Mouse (Mus musculus) midbrain, embryonic 14.5 days (tissue): ENCODE results near the gene Spats2. TPM values are rescaled to one million over a fixed set of nuclear protein-coding genes. Genes with fewer than 3 reads are reported as not detected.
"Not testable (repeated sequence)": the region's sequence is repeated elsewhere in the genome, so short reads cannot be mapped to it uniquely, and the experiment has no call there.

Source experiments
- ATAC-seq: fragments of 200-750 bp; cut with Nextera tagmentation; 2 replicates; pipeline ENCODE4 v1.8.0; 2017; ENCODE audit warnings: moderate number of reproducible peaks, moderate library complexity; ENCODE audit not compliant: low FRiP score, low TSS enrichment
- DNase-seq: peaks from one replicate; pipeline ENCODE4 v3.0.0-alpha.2; 2015
- H3K27ac ChIP-seq: fragments of 300-500 bp; sonication (generic); replicated peaks from 2 replicates; pipeline ENCODE4 v1.5.1; 2014; ENCODE audit warnings: mild to moderate bottlenecking, low read depth, low read length, moderate library complexity
- H3K27me3 ChIP-seq: fragments of 300-500 bp; sonication (generic); 2 replicates; pipeline ENCODE4 v1.6.1; 2014; ENCODE audit warnings: low read length, control low read depth, mixed read lengths; ENCODE audit not compliant: control insufficient read depth, insufficient read depth
- H3K36me3 ChIP-seq: fragments of 300-500 bp; sonication (generic); 2 replicates; pipeline ENCODE4 v1.6.1; 2014; ENCODE audit warnings: low read length, control low read depth; ENCODE audit not compliant: control insufficient read depth, insufficient read depth
- H3K4me1 ChIP-seq: fragments of 300-500 bp; sonication (generic); 2 replicates; pipeline ENCODE4 v1.6.1; 2014; ENCODE audit warnings: mild to moderate bottlenecking, antibody characterized with exemption, low read length, control low read depth; ENCODE audit not compliant: control insufficient read depth, insufficient read depth
- H3K4me2 ChIP-seq: fragments of 300-500 bp; sonication (generic); 2 replicates; pipeline ENCODE4 v1.6.1; 2014; ENCODE audit warnings: mild to moderate bottlenecking, low read length, moderate library complexity
- H3K4me3 ChIP-seq: fragments of 300-500 bp; sonication (generic); replicated peaks from 2 replicates; pipeline ENCODE4 v1.5.1; 2014; ENCODE audit warnings: low read depth, low read length
- H3K9ac ChIP-seq: fragments of 300-500 bp; sonication (generic); replicated peaks from 2 replicates; pipeline ENCODE4 v1.6.1; 2014; ENCODE audit warnings: mild to moderate bottlenecking, low read length, moderate library complexity
- H3K9me3 ChIP-seq: fragments of 300-500 bp; sonication (generic); 2 replicates; pipeline ENCODE4 v1.6.1; 2016; ENCODE audit warnings: low read length, control low read depth, mixed read lengths; ENCODE audit not compliant: control insufficient read depth
- WGBS: fragments of 180-500 bp; shearing (Covaris S2); extraction: QIAGEN DNeasy Blood & Tissue Kit; methylation state at CpG from one replicate; pipeline ENCODE4 v1.1.7; 2014; 5-methylcytosine and 5-hydroxymethylcytosine counted together
- polyA plus RNA-seq: library from polyadenylated mRNA; unstranded; fragments of >200 nt; fragmentation: Nextera tagmentation; extraction: Ambion mirVana; gene quantifications from 2 replicates; pipeline ENCODE4 v1.2.1, GENCODE M21; 2014

Gene Spats2
- polyA plus RNA-seq, 1 experiment from 2014 or later: 41.6 TPM

GRCm38 (mm10) chr15:99234326-99235010 is 108.8 kb downstream of the Spats2 start:
- no peak overlapping the region for H3K4me2 ChIP-seq
- no peak overlapping the region for H3K27ac ChIP-seq
- no peaks in the 10 kb centered on the region for H3K4me1 ChIP-seq
- peaks cover 3% of the 10 kb centered on the region; the same call in 1 of the 2 replicates for H3K27me3 ChIP-seq
- DNase-seq (no peak), ATAC-seq (no peak)
- H3K9me3 ChIP-seq: no peaks in the 10 kb centered on the region
- H3K4me3 ChIP-seq: no peak overlapping the region
- H3K36me3 ChIP-seq: no peaks in the 10 kb centered on the region
- H3K9ac ChIP-seq: no peak overlapping the region
- WGBS: 57% methylated on average over 12 of the region's 12 CpGs

DNA sequence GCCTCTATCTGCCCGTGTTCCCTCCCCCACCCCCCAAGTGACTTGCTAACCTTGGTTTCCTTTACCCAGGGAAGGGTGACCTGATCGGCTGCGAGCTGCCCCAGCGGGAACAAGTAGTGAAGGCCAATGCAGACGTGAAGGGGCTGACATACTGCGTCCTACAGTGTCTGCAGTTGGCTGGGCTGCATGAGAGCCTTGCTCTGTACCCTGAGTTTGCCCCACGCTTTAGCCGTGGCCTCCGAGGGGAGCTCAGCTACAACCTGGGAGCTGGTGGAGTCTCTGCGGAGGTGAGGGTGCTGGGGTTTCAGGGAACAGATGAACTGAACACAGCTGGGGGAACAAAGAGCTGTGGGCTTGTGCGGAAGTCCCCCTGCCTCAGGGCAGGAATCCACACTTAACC is 112.3 kb downstream of the Spats2 start:
- H3K36me3 ChIP-seq: peaks cover 23% of the 10 kb centered on the region
- H3K9me3 ChIP-seq: no peaks in the 10 kb centered on the region
- DNase-seq (no peak), ATAC-seq (no peak)
- WGBS: 66% methylated on average over 11 of the region's 11 CpGs
- H3K4me2 ChIP-seq: no peak overlapping the region
- no peaks in the 10 kb centered on the region for H3K27me3 ChIP-seq
- H3K27ac ChIP-seq: no peak overlapping the region
- no peak overlapping the region for H3K9ac ChIP-seq
- no peaks in the 10 kb centered on the region for H3K4me1 ChIP-seq
- no peak overlapping the region for H3K4me3 ChIP-seq

DNA sequence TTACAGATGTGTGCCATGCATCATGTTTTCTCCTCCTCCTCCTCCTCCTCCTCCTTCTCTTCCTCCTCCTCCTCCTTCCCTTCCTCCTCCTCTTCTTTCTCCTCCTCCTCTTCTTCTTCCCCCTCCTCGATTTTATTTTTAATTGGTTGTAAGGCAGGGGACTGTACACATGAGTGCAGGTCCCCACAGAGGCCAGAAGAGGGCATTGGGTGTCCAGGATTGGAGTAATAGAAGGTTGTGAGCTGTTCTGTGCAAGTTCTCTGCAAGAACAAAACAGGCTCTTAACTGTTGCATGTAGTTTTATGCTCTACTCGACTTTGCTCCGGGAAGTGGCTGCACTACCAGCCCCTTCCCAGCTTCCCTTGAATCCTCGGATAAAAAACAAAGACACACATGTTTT is 114.4 kb downstream of the Spats2 start:
- no peak overlapping the region for H3K4me2 ChIP-seq
- peaks cover 44% of the 10 kb centered on the region for H3K36me3 ChIP-seq
- H3K27me3 ChIP-seq: no peaks in the 10 kb centered on the region
- no peak overlapping the region for H3K9ac ChIP-seq
- ATAC-seq (no peak), DNase-seq (no peak)
- no peak overlapping the region for H3K27ac ChIP-seq
- no peaks in the 10 kb centered on the region for H3K4me1 ChIP-seq
- no peak overlapping the region for H3K4me3 ChIP-seq
- no peaks in the 10 kb centered on the region for H3K9me3 ChIP-seq
- WGBS: 84% methylated on average over 4 of the region's 4 CpGs

DNA sequence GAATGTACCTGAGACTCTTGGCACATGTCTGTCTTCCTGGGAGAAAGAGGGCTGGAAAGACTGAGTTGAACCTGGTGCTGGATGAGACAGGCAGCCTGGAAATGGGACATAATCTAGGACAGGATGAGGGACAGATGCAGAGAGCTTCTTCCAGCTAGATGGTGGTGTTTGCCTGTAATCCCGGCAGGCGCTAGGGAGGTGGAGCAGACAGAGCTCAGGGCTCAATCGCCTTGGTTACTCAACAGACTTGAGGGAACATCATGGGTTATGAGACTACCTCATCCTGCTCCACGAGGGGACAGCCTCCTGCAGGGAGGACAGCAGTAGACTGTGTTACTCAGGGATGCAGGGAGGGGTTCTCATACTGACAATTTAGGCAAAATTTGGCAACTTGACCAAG is 115.5 kb downstream of the Spats2 start:
- H3K4me1 ChIP-seq: no peaks in the 10 kb centered on the region
- no peak overlapping the region for H3K9ac ChIP-seq
- H3K4me2 ChIP-seq: no peak overlapping the region
- H3K27ac ChIP-seq: no peak overlapping the region
- no peaks in the 10 kb centered on the region for H3K27me3 ChIP-seq
- ATAC-seq (no peak), DNase-seq (no peak)
- H3K36me3 ChIP-seq: peaks cover 55% of the 10 kb centered on the region
- H3K9me3 ChIP-seq: no peaks in the 10 kb centered on the region
- WGBS: 59% methylated on average over 4 of the region's 4 CpGs
- H3K4me3 ChIP-seq: no peak overlapping the region

DNA sequence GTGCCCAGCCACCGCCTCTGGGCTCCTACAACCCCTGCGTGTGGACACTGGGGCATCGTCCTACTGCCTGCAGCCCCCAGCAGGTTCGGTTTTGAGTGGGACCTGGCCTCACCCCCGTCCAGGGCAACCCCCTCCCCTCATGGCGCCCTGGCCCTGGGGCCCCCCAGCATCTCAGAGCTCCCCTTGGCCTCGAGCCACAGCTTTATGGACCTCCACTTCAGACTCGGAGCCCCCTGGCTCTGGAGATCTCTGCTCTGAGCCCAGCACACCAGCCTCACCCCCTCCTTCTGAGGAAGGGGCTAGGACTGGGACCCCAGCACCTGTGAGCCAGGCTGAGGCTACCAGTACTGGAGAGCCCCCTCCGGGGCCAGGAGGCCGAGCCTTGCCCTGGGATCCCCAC is 116.3 kb downstream of the Spats2 start:
- Histone ChIP-seq H3K4me3 (no peak overlapping the region), H3K27me3 (no peaks in the 10 kb centered on the region), H3K27ac (no peak overlapping the region), H3K9ac (no peak overlapping the region), H3K9me3 (no peaks in the 10 kb centered on the region), H3K4me2 (no peak overlapping the region), H3K4me1 (no peaks in the 10 kb centered on the region), H3K36me3 (peaks cover 63% of the 10 kb centered on the region)
- ATAC-seq: no peak
- DNase-seq: no peak
- 92% methylated on average over 10 of the region's 10 CpGs for WGBS

- not testable (repeated sequence) for H3K9ac ChIP-seq, H3K4me1 ChIP-seq, H3K4me2 ChIP-seq, DNase-seq, H3K27me3 ChIP-seq, ATAC-seq, H3K27ac ChIP-seq, H3K4me3 ChIP-seq, H3K9me3 ChIP-seq
- H3K36me3 ChIP-seq: peaks cover 76% of the 10 kb centered on the region
- 95% methylated on average over 6 of the region's 6 CpGs for WGBS
Measured at GRCm38 (mm10) chr15:99246736-99247135, 121.0 kb downstream of the Spats2 start.

- Histone ChIP-seq H3K36me3 (peaks cover 56% of the 10 kb centered on the region), H3K4me1 (peaks cover 7% of the 10 kb centered on the region)
- 91% methylated on average over 9 of the region's 9 CpGs for WGBS
Measured at GRCm38 (mm10) chr15:99248972-99249371, 123.3 kb downstream of the Spats2 start.

DNA sequence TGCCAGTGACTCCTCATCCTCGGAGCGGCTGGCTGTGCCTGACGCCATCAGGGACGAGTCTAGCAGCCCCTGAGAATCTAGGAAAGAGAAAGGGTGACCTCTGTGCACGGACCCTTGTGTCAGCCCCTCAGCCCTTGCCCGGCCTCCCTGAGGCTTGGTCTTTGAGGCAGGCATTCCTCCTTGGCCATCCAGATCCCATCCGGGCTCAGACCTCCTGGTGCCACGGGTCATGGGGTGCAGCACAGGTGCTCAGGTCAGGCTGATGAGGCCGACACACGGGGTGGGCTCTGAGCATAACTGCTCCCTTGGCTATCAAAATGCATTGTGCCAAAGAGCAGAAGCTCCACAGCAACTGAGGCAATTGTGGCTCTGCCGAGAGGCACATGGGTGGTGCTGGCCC is 124.2 kb downstream of the Spats2 start:
- ATAC-seq: no peak
- H3K4me2 ChIP-seq: no peak overlapping the region

More at GRCm38 (mm10) chr15:99248972-99249371, 123.3 kb downstream of the Spats2 start:
- Histone ChIP-seq H3K27me3 (no peaks in the 10 kb centered on the region), H3K9ac (no peak overlapping the region), H3K4me2 (no peak overlapping the region), H3K27ac (no peak overlapping the region), H3K4me3 (no peak overlapping the region), H3K9me3 (no peaks in the 10 kb centered on the region)
- DNase-seq: no peak
- ATAC-seq: no peak

DNA sequence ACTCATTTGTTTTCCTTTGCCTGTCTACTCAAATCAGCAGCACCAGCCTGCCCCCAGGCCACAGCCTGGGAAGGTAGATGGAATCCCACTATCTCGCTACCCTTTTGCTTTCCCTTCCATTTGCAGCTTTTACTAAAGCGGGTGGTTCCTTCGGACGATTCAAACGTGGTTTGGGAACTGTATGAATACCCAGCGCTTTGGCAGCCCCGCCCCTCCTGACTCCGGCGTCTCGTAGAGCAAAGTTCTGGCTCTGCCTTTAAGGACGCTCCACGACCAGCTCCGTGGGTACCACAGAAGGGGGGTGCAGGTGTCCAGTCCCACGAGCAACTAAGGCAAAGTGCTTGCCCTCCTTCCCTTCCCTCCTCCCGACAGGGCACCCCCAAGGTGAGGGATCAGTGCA is 125.4 kb downstream of the Spats2 start:
- not testable (repeated sequence) for ATAC-seq
- peak; percentile 17 for DNase-seq

More for the DNA sequence above, 124.2 kb downstream of the Spats2 start:
- H3K36me3 ChIP-seq: peaks cover 46% of the 10 kb centered on the region
- 92% methylated on average over 10 of the region's 11 CpGs for WGBS
- DNase-seq: no peak
- H3K4me3 ChIP-seq: no peak overlapping the region
- H3K9ac ChIP-seq: no peak overlapping the region
- no peaks in the 10 kb centered on the region for H3K27me3 ChIP-seq
- peaks cover 7% of the 10 kb centered on the region for H3K4me1 ChIP-seq
- no peaks in the 10 kb centered on the region for H3K9me3 ChIP-seq
- no peak overlapping the region for H3K27ac ChIP-seq

More for the DNA sequence above, 125.4 kb downstream of the Spats2 start:
- Histone ChIP-seq H3K9ac (peak overlapping the region; percentile 54), H3K4me2 (peak overlapping the region; percentile 75), H3K4me3 (peak overlapping the region; percentile 56), H3K36me3 (peaks cover 34% of the 10 kb centered on the region)
- H3K9me3 ChIP-seq, H3K27me3 ChIP-seq, H3K27ac ChIP-seq, H3K4me1 ChIP-seq: not testable (repeated sequence)
- WGBS: under 1% methylated on average over 14 of the region's 15 CpGs
